Mouse (Mus musculus) megakaryocyte progenitor cell, adult 5-6 weeks (primary cell): ENCODE measurements around the gene Olfr1250. TPM values are rescaled to one million over a fixed set of nuclear protein-coding genes. Genes with fewer than 3 reads are reported as not detected.
"Not testable (repeated sequence)": the region's sequence is repeated elsewhere in the genome, so short reads cannot be mapped to it uniquely, and the experiment has no call there.

Source experiments
- ATAC-seq: replicated peaks from 2 replicates; pipeline ENCODE4 v1.8.0; 2016; ENCODE audit warnings: mild to moderate bottlenecking, moderate TSS enrichment, inconsistent platforms; ENCODE audit not compliant: poor library complexity
- total RNA-seq, 2 experiments: library from RNA; stranded (forward) in 1 of 2; stranded (reverse) in 1 of 2; fragments of 157-497, 149-512 nt in 1 of 2; fragments of 200-1000 nt in 1 of 2; gene quantifications; 2 replicates each; pipeline versions ENCODE4 v1.2.3 to v1.2.4; 2015 to 2017

Gene Olfr1250
- not detected in 2 replicates for total RNA-seq (2015)
- not detected in 2 replicates for total RNA-seq (2017)

GRCm38 (mm10) chr2:89661367-89661766 is at the start of gene Olfr1250:
TSS of gene Olfr1250 (minus strand) at chr2:89661467.
- no peak for ATAC-seq

DNA sequence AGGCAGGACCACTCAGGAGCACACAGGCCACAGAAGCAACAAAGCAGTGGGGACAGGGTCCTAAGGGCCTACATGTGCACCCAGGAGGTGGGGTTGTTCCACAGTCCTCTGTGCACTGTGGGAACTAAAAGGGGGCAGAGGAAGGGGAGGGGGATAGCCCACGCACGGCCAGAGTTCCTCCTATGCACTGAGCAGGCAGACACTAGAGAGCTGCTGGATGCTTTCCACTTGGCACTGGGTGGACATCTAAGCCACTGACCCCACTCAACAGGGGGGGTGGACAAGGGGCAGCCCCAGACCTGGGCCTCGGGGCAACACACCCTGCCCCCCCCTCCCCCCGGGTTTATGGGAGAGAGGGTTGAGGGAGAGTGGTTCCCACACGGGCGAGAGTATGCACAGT is 30.7 kb upstream of the Olfr1250 start:
- ATAC-seq = no peak

DNA sequence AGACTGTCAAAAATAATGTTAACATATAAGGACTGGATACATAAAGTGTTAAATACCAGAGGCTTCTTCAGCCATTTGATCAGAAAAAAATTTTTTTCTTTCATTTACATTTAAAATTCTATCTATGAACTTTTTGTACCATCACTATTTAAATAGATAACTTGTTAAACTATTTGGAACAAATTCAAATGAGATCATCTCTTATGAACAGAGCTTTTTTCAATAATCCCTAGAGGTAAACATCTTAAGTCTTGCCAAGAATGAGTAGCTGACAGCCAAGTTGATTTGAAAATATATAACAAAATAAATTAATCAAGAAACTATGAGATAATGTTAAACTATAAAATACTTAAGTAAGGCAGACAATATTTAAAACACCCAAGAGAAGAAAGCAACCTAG is 10.6 kb upstream of the Olfr1250 start, which contains the start of gene Olfr1251:
Gene Olfr1251, minus strand, starts transcription at position 101 of the 400 bp plus-strand sequence.
- ATAC-seq = no peak

DNA sequence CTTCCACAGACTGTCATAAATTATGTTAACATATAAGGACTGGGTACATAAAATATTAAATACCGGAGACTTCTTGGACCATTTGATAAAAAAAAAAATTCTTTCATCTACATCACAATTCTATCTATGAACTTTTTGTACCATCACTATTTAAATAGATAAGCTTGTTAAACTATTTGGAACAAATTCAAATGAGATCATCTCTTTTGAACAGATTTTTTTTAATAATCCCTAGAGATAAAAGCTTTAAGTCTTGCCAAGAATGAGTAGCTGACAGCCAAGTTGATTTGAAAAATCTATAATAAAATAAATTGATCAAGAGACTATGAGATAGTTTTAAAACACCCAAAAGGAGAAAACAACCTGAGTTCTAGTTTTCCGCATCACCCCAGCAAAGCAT is 26.4 kb downstream of the Olfr1250 start, which contains the start of gene Olfr1249:
Gene Olfr1249, minus strand, starts transcription at position 101 of the 400 bp plus-strand sequence.
- ATAC-seq = no peak

- not testable (repeated sequence) for ATAC-seq
Measured at GRCm38 (mm10) chr2:89618145-89618544, 43.1 kb downstream of the Olfr1250 start, which contains the start of gene Olfr1248. TSS of gene Olfr1248 (minus strand) at chr2:89618245.

DNA sequence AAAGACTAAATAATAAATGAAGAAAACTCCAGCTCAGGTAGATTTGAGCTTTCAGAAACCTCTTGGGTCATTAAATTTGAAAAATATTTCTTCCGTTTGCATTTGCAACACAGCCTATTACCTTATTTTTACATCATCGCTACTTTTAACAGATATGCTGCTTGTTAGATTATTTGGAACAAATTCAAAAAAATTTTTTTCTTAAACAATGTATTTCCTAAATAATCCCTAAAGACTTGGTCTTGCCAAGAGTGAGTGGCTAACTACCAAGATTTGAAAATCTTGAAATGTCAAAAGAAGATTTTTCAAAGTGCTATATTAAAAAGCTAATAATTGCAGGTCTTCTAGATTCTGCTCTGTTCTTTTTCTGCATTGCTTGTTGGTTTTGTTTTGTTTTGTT is 47.2 kb downstream of the Olfr1250 start, which contains the start of gene Olfr1247:
Gene Olfr1247, minus strand, starts transcription at position 101 of the 400 bp plus-strand sequence.
- no peak for ATAC-seq

Other genes starting within 250 kb of the Olfr1250 start
- gene Olfr1239, start 241.1 kb downstream of the Olfr1250 start, total RNA-seq (2015) = not detected in 2 replicates
- not detected in 2 replicates for gene Olfr1239, start 241.1 kb downstream of the Olfr1250 start, total RNA-seq (2017)
- not detected in 2 replicates for gene Olfr1240, start 218.5 kb downstream of the Olfr1250 start, total RNA-seq (2015)
- gene Olfr1240, start 218.5 kb downstream of the Olfr1250 start, total RNA-seq (2017) = not detected in 2 replicates
- gene Olfr1241, start 174.3 kb downstream of the Olfr1250 start, total RNA-seq (2015) = not detected in 2 replicates
- not detected in 2 replicates for gene Olfr1241, start 174.3 kb downstream of the Olfr1250 start, total RNA-seq (2017)
- gene Olfr1242, start 163.1 kb downstream of the Olfr1250 start, total RNA-seq (2015) = not detected in 2 replicates
- gene Olfr1242, start 163.1 kb downstream of the Olfr1250 start, total RNA-seq (2017) = not detected in 2 replicates
- gene Olfr1243, start 130.0 kb downstream of the Olfr1250 start, total RNA-seq (2015) = not detected in 2 replicates
- not detected in 2 replicates for gene Olfr1243, start 130.0 kb downstream of the Olfr1250 start, total RNA-seq (2017)
- not detected in 2 replicates for gene Olfr1245, start 83.0 kb downstream of the Olfr1250 start, total RNA-seq (2015)
- not detected in 2 replicates for gene Olfr1245, start 83.0 kb downstream of the Olfr1250 start, total RNA-seq (2017)
- gene Olfr1246, start 68.3 kb downstream of the Olfr1250 start, total RNA-seq (2015) = not detected in 2 replicates
- gene Olfr1246, start 68.3 kb downstream of the Olfr1250 start, total RNA-seq (2017) = not detected in 2 replicates
- not detected in 2 replicates for gene Olfr1247, start 47.3 kb downstream of the Olfr1250 start, total RNA-seq (2015)
- not detected in 2 replicates for gene Olfr1247, start 47.3 kb downstream of the Olfr1250 start, total RNA-seq (2017)
- not detected in 2 replicates for gene Olfr1248, start 43.2 kb downstream of the Olfr1250 start, total RNA-seq (2015)
- gene Olfr1248, start 43.2 kb downstream of the Olfr1250 start, total RNA-seq (2017) = not detected in 2 replicates
- gene Olfr1249, start 26.5 kb downstream of the Olfr1250 start, total RNA-seq (2015) = not detected in 2 replicates
- not detected in 2 replicates for gene Olfr1249, start 26.5 kb downstream of the Olfr1250 start, total RNA-seq (2017)
- gene Olfr1251, start 10.5 kb upstream of the Olfr1250 start, total RNA-seq (2015) = not detected in 2 replicates
- not detected in 2 replicates for gene Olfr1251, start 10.5 kb upstream of the Olfr1250 start, total RNA-seq (2017)
- not detected in 2 replicates for gene Olfr1252, start 63.5 kb upstream of the Olfr1250 start, total RNA-seq (2015)
- not detected in 2 replicates for gene Olfr1252, start 63.5 kb upstream of the Olfr1250 start, total RNA-seq (2017)
- gene Olfr1253, start 95.6 kb upstream of the Olfr1250 start, total RNA-seq (2015) = not detected in 2 replicates
- gene Olfr1253, start 95.6 kb upstream of the Olfr1250 start, total RNA-seq (2017) = not detected in 2 replicates
- not detected in 2 replicates for gene Olfr1254, start 132.2 kb upstream of the Olfr1250 start, total RNA-seq (2015)
- gene Olfr1254, start 132.2 kb upstream of the Olfr1250 start, total RNA-seq (2017) = not detected in 2 replicates
- not detected in 2 replicates for gene Olfr1255, start 150.6 kb upstream of the Olfr1250 start, total RNA-seq (2015)
- not detected in 2 replicates for gene Olfr1255, start 150.6 kb upstream of the Olfr1250 start, total RNA-seq (2017)
- not detected in 2 replicates for gene Olfr1256, start 180.1 kb upstream of the Olfr1250 start, total RNA-seq (2015)
- not detected in 2 replicates for gene Olfr1256, start 180.1 kb upstream of the Olfr1250 start, total RNA-seq (2017)
- not detected in 2 replicates for gene Olfr48, start 186.7 kb upstream of the Olfr1250 start, total RNA-seq (2015)
- not detected in 2 replicates for gene Olfr48, start 186.7 kb upstream of the Olfr1250 start, total RNA-seq (2017)
- gene Olfr1257, start 217.0 kb upstream of the Olfr1250 start, total RNA-seq (2015) = not detected in 2 replicates
- gene Olfr1257, start 217.0 kb upstream of the Olfr1250 start, total RNA-seq (2017) = not detected in 2 replicates